Mouse (Mus musculus): ENCODE data around the gene Rab40b. TPM values are rescaled to one million over a fixed set of nuclear protein-coding genes. Genes with fewer than 3 reads are reported as not detected.

The Rab40b gene
- total RNA-seq (2021) = 1 to 10 TPM; 1.3 to 1.6 TPM

- DNase-seq (ENCODE audit: low spot score) = peak; percentile 83
- intact Hi-C loops (cut with DNase I) = no loop called here
These were observed at the start of gene Rab40b for GRCm38 (mm10) chr11:121387750-121388553. TSS of gene Rab40b (minus strand) at chr11:121388251.

- DNase-seq (ENCODE audit: low spot score) = no peak
- intact Hi-C loops (cut with DNase I) = no loop called here
These were observed 49.2 kb upstream of the Rab40b start for GRCm38 (mm10) chr11:121437236-121437635.

- peak; percentile 73 for DNase-seq (ENCODE audit: low spot score)
- intact Hi-C loops (cut with DNase I) = no loop called here
These were observed 46.4 kb upstream of the Rab40b start, which contains the start of gene Fn3k for GRCm38 (mm10) chr11:121434156-121435155. TSS of gene Fn3k (plus strand) at chr11:121434913.

GRCm38 (mm10) chr11:121433397-121433796 lies 45.3 kb upstream of the Rab40b start:
- no peak for DNase-seq (ENCODE audit: low spot score)
- intact Hi-C loops (cut with DNase I) = no loop called here

- DNase-seq (ENCODE audit: low spot score) = no peak
- intact Hi-C loops (cut with DNase I) = loop anchor here (5.0 kb wide), 1 partner anchor 64 kb away; no protein-coding TSS in a partner anchor
These were observed 33.6 kb upstream of the Rab40b start for GRCm38 (mm10) chr11:121421553-121422173.

GRCm38 (mm10) chr11:121420830-121421552 lies 32.9 kb upstream of the Rab40b start, which contains the start of gene Fn3krp:
TSS of gene Fn3krp (plus strand) at chr11:121421401.
- intact Hi-C loops (cut with DNase I) = loop anchor here (5.0 kb wide), 1 partner anchor 64 kb away; no protein-coding TSS in a partner anchor
- peak; percentile 98 for DNase-seq (ENCODE audit: low spot score)

GRCm38 (mm10) chr11:121420379-121420778 lies 32.3 kb upstream of the Rab40b start:
- DNase-seq (ENCODE audit: low spot score) = no peak
- intact Hi-C loops (cut with DNase I) = loop anchor here (5.0 kb wide), 1 partner anchor 63 kb away; no protein-coding TSS in a partner anchor

- intact Hi-C loops (cut with DNase I) = no loop called here
- DNase-seq (ENCODE audit: low spot score) = no peak
These were observed 30.9 kb upstream of the Rab40b start for GRCm38 (mm10) chr11:121418932-121419331.

- DNase-seq (ENCODE audit: low spot score) = no peak
- intact Hi-C loops (cut with DNase I) = no loop called here
These were observed 29.9 kb upstream of the Rab40b start for GRCm38 (mm10) chr11:121417971-121418370.

- no peak for DNase-seq (ENCODE audit: low spot score)
- intact Hi-C loops (cut with DNase I) = no loop called here
These were observed 27.3 kb upstream of the Rab40b start for GRCm38 (mm10) chr11:121415351-121415750.

GRCm38 (mm10) chr11:121414762-121415161 lies 26.7 kb upstream of the Rab40b start:
- intact Hi-C loops (cut with DNase I) = no loop called here

GRCm38 (mm10) chr11:121407366-121408155 lies 19.5 kb upstream of the Rab40b start:
- no peak for DNase-seq (ENCODE audit: low spot score)
- intact Hi-C loops (cut with DNase I) = no loop called here

More at GRCm38 (mm10) chr11:121414762-121415161, 26.7 kb upstream of the Rab40b start:
- DNase-seq (ENCODE audit: low spot score) = no peak

- intact Hi-C loops (cut with DNase I) = no loop called here
- DNase-seq (ENCODE audit: low spot score) = no peak
These were observed 4.4 kb upstream of the Rab40b start for GRCm38 (mm10) chr11:121392405-121392804.

GRCm38 (mm10) chr11:121390793-121391192 lies 2.7 kb upstream of the Rab40b start:
- intact Hi-C loops (cut with DNase I) = no loop called here
- DNase-seq (ENCODE audit: low spot score) = no peak

GRCm38 (mm10) chr11:121388554-121388945 lies 499 bp upstream of the Rab40b start:
- no peak for DNase-seq (ENCODE audit: low spot score)
- intact Hi-C loops (cut with DNase I) = no loop called here

- DNase-seq (ENCODE audit: low spot score) = no peak
- intact Hi-C loops (cut with DNase I) = no loop called here
These were observed 7.8 kb downstream of the Rab40b start for GRCm38 (mm10) chr11:121380294-121380693.

- DNase-seq (ENCODE audit: low spot score) = no peak
- intact Hi-C loops (cut with DNase I) = no loop called here
These were observed 9.4 kb downstream of the Rab40b start for GRCm38 (mm10) chr11:121378644-121379043.

GRCm38 (mm10) chr11:121373305-121373704 lies 14.7 kb downstream of the Rab40b start:
- intact Hi-C loops (cut with DNase I) = no loop called here
- no peak for DNase-seq (ENCODE audit: low spot score)

Data from heart, postnatal 25 days (tissue).